Mouse (Mus musculus) ovary, adult 18-20 months (tissue): ENCODE measurements around the gene Chil6.

ENCODE experiments used
- DNase-seq: peaks from one replicate; pipeline ENCODE4 v3.0.0; 2022; ENCODE audit warnings: low spot score, mixed read lengths

Chil6 gene

DNA sequence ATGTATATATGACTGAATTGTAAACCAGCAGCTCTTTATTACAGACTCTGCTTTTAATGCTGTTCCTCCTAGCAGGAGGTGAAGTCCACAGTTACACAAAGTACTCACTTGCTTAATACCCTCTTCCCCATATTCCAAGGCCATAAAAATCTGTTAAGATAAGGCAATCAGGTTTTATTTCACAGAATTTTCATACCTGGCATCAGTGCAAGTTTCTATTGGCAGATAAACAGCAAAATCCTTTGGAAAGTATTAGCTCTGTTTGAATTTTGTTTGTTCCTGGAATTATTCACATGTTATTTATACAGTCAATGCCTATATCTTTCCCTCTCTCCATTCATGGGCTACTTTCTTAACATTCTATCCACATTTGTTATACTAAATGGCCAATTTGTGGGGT is at the start of gene Chil6:
Chil6 (minus strand) TSS at position 101 of the 400 bp plus-strand sequence.
- no peak for DNase-seq

GRCm38 (mm10) chr3:106452616-106453015 is 46.6 kb upstream of the Chil6 start:
- DNase-seq, result no peak

- DNase-seq, result no peak
Observed at GRCm38 (mm10) chr3:106449567-106449966, 43.6 kb upstream of the Chil6 start.

GRCm38 (mm10) chr3:106448995-106449394 is 43.0 kb upstream of the Chil6 start:
- no peak for DNase-seq

- no peak for DNase-seq
Observed at GRCm38 (mm10) chr3:106448571-106448970, 42.6 kb upstream of the Chil6 start.
